Mouse (Mus musculus) MEL (cell line): ENCODE measurements around the gene Gns.

ENCODE experiments used
- CTCF ChIP-seq, 3 experiments: IDR thresholded peaks in 2 of 3; conservative IDR thresholded peaks in 1 of 3; 2 replicates each; pipeline ENCODE4 v1.5.1; 2011 to 2012; ENCODE audit warnings: low read length in 3 of 3, low read depth in 2 of 3, mild to moderate bottlenecking in 2 of 3, improper control_type of control experiment in 1 of 3, inconsistent platforms in 1 of 3, mixed read lengths in 1 of 3, moderate library complexity in 1 of 3; ENCODE audit not compliant: control insufficient read depth in 1 of 3, insufficient read depth in 1 of 3, poor library complexity in 1 of 3, severe bottlenecking in 1 of 3
- GATA1 ChIP-seq: IDR thresholded peaks from 2 replicates; pipeline ENCODE4 v1.6.1; 2011; ENCODE audit warnings: low read depth, low read length, improper control_type of control experiment
- NELFE ChIP-seq: IDR thresholded peaks from 2 replicates; pipeline ENCODE4 v1.6.1; 2011; ENCODE audit warnings: low read depth, low read length, improper control_type of control experiment
- POLR2A ChIP-seq, 2 experiments: IDR thresholded peaks; 2 replicates each; pipeline ENCODE4 v1.6.1; 2011 to 2012; ENCODE audit warnings: low read length in 2 of 2, mild to moderate bottlenecking in 2 of 2, control low read depth in 1 of 2, improper control_type of control experiment in 1 of 2, low read depth in 1 of 2, moderate library complexity in 1 of 2; ENCODE audit not compliant: control insufficient read depth in 1 of 2, insufficient read depth in 1 of 2, poor library complexity in 1 of 2
- POLR2AphosphoS5 ChIP-seq: IDR thresholded peaks from 2 replicates; pipeline ENCODE4 v1.6.1; 2012; ENCODE audit warnings: low read depth, borderline replicate concordance, mild to moderate bottlenecking, inconsistent platforms, low read length, moderate library complexity, mixed read lengths
- TAL1 ChIP-seq: IDR thresholded peaks from 2 replicates; pipeline ENCODE4 v1.6.1; 2012; ENCODE audit warnings: mild to moderate bottlenecking, inconsistent platforms, low read length, moderate library complexity, mixed read lengths

GRCm38 (mm10) chr10:121390602-121391001 is 25.7 kb downstream of the Gns start:
- TF ChIP-seq TAL1 (no peak), CTCF (IDR thresholded peaks at IDR 0.05 in 2 of 3, conservative IDR thresholded peaks at IDR 0.05 in 1 of 3; ENCODE audit: control insufficient read depth in 1 of 3, insufficient read depth in 1 of 3, low read depth in 2 of 3, low read length in 3 of 3, poor library complexity in 1 of 3, severe bottlenecking in 1 of 3) (no peak), NELFE (no peak), POLR2AphosphoS5 (no peak), POLR2A (IDR thresholded peaks at IDR 0.05; ENCODE audit: control insufficient read depth in 1 of 2, insufficient read depth in 1 of 2, low read depth in 1 of 2, low read length in 2 of 2, poor library complexity in 1 of 2) (no peak), GATA1 (no peak)
